Mouse (Mus musculus) heart, postnatal 0 days (tissue): ENCODE measurements around the gene Rab11fip3.

Source experiments
- CTCF ChIP-seq: IDR thresholded peaks from 2 replicates; pipeline ENCODE4 v1.5.1; 2016; ENCODE audit warnings: antibody characterized with exemption, control low read depth, low read depth
- EP300 ChIP-seq: IDR thresholded peaks from 2 replicates; pipeline ENCODE4 v1.6.1; 2016; ENCODE audit warnings: antibody characterized with exemption, low read depth

- no peak for TF ChIP-seq CTCF
- no peak for TF ChIP-seq EP300
Observed at GRCm38 (mm10) chr17:26031583-26031982, 37.8 kb downstream of the Rab11fip3 start.
